Mouse (Mus musculus) ovary, postnatal 36 days (tissue): ENCODE data around the gene Gucy2c.
A peak's percentile ranks its signal among the peaks of the same experiment; 100 is the strongest.

ENCODE experiments used
- DNase-seq: peaks from one replicate; pipeline ENCODE4 v3.0.0; 2022; ENCODE audit warnings: low spot score, mixed read lengths

Gucy2c gene

GRCm38 (mm10) chr6:136728144-136728543 lies 53.4 kb downstream of the Gucy2c start:
- no peak for DNase-seq

DNA sequence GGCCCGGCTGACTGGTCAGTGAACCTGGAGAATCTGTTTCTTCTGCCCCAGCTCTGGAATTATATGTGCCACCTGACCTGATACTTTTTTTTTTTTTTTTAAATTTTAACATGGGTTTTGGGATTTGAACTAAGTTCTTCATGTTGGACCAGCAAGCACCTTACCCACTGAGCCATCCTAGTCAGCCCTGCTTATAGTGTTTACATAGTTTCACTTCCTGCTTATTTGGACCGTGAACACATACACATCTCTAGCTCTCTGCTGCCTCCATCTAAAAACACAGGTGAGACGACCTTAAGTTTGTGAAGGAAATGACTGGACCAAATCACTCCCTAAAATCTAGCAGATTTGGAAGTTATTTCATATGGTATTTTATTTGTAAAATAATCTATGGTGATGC lies 58.4 kb downstream of the Gucy2c start:
- DNase-seq: no peak

DNA sequence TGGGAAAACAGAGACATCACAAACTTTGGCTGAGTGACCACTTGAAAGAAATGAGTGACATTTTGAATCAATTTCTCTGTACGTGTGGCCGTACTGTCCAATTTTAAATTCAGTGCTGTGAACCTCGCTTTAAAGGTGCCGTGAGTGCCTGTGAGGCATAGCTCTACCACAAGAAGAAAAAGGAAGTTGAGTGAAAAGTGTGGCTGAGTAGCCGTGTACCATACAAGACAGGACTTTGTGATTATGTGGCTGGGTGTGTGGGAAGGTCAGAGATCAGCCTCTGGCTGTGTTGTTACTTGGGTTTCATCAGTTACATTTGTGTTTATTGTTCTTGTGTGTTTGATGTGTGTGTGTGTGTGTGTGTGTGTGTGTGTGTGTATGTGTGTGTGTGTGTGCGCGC lies 59.0 kb downstream of the Gucy2c start:
- DNase-seq: no peak

DNA sequence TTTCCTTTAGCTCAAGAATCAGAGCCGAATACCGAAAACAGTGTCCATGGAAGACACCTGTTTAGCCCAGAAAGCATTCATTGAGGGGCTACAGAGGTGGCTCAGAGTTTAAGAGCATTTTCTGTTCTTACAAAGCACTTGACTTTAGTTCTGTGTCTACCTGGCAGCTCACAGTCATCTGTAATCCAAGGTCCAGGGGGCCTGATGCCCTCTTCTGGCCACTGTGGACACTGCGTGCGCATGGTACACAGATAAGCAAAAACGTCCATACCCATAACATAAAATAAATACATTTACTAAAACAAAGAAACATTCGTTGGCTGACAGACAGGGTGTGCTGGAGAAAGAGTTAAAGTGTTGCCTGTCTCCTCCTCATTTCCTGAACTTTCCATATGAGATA lies 59.6 kb downstream of the Gucy2c start:
- peak; percentile 65 for DNase-seq

DNA sequence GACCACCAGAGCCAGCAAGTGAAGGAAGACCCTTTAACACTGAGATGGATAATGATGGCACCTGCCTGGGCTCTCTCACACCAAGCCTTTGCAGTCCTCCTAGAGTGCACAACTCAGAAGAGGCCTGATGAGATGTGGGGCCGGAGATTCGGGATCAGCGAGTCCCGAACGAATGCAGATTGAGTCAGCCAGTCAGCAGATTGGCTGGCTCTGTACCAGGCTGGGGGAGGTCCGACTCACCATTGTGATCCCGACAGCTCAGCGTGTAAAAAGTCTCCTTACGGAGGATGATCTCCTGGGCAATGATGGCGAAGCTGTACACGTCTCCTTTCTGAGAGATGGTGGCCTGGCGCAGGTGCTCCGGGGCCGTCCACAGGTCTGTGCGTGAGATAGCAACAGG lies 61.1 kb downstream of the Gucy2c start:
- DNase-seq: no peak

DNA sequence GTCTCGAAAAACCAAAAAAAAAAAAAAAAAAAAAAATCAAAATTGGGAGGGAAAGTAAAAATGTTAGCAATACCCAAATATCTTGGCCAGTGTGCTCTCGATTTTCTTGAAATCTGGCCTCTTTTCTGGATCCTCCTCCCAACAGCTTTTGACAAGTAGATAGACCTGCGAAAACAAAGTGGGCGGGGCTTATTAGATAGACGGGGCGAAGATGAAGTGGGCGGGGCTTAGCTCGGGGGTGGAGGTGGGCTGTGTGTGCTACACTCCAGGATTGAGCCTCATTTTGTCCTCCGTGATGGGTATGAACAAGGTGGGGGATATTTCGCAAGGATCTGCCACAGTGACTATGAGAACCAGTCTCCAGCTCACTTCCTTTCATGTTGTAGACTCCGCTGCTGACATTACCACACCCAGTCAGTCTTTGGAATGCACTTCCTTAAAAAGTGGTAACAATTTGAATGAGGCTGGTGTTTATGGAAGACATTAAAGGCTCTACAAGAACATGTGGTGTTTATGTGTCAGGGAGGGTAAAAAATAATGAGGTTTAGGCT lies 65.6 kb downstream of the Gucy2c start:
- DNase-seq: no peak

DNA sequence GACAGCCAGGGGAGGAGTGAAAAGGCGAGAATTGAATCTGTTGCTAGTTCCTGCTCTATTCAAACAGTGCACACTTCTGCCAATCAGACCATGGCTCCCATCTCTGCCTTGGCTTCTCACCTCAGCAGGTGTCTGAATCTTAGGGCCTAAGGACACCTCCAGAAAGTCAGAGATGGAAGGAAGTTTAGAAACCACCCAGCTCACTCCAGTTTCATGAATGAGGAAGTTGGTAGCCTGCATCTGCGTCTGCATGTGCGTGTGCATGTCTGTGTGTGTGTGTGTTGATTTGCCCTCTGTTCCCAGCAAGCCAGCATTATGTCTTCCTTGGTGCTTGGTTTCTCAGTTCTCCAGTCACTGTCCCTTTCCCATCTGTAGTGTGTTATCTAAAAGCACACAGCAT lies 67.5 kb downstream of the Gucy2c start:
- DNase-seq: no peak

DNA sequence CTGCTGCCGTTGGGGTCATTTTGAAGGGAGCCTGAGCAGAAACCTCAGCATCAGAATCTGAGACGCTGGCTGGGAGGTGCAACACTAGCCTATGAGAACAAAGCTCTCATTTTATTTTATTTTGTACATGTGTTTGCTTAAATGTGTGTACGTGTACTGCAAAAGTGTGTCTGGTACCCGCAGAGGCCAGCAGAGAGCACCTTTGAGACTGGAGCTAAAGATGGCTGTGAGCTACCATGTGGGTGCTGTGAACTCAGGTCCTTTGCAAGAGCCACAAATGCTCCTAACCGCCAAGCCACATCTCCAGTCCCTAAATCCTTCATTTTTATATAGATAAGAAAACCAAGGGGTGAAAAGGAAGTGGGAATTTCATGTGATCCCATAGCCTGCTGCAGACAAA lies 71.2 kb downstream of the Gucy2c start:
- DNase-seq: no peak

DNA sequence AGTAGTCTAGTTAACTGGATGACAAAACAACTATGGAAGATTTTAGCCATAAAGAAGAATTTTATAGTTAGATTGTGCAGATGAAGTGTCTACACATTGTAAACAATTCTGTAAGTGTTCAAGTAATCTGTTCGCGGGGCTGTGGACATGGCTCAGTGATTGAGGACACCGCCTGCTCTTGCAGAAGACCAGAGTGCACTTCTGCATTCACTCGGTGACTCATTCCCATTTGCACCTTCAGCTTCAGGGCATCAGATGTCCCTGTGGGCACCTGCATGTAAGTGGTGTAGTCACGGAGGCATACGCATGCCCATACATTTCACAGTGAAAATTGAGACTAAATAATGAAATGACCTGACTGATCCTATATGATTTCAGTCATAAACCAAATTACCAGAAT lies 73.0 kb downstream of the Gucy2c start:
- DNase-seq: no peak

- DNase-seq: no peak
Measured at GRCm38 (mm10) chr6:136701878-136702277, 79.7 kb downstream of the Gucy2c start.

DNA sequence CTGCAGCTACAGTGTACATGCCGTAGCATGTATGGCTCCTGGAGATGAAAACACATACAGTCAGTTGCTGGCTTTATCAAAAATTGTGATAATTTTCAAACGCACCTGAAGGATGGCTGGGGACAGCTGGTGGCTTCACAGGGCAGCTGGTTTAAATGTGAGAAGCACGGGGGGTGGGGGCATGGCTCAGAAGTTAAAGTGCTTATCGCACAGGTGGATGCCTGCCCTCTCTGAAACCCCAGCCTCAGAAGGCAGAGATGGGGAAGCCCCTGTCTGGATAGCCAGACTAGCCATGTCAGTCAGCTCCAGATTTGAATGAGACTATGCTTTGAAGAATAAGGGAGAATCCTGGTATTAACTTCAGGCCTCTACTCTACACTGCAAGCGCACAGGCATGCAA lies 80.4 kb downstream of the Gucy2c start:
- no peak for DNase-seq

- no peak for DNase-seq
Measured at GRCm38 (mm10) chr6:136691314-136691713, 90.3 kb downstream of the Gucy2c start.

DNA sequence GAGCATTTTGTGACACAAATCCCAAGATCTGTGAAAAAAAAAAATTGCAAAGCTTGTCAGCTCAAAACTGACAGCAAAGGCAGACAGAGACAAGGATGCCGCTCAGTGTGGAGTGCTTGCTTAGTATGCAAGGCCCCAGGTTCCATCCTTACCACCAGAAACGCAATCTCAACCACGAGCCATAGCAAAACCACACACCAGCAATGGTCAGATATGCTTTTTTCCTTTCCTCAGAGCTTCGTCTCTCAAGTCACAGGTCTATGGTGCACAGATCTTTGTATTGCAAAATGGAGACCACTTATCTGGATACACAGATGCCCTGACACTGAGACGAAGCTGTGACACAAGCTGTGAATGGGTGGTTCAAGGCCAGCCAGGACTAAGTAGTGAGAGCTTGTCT lies 91.0 kb downstream of the Gucy2c start:
- no peak for DNase-seq

DNA sequence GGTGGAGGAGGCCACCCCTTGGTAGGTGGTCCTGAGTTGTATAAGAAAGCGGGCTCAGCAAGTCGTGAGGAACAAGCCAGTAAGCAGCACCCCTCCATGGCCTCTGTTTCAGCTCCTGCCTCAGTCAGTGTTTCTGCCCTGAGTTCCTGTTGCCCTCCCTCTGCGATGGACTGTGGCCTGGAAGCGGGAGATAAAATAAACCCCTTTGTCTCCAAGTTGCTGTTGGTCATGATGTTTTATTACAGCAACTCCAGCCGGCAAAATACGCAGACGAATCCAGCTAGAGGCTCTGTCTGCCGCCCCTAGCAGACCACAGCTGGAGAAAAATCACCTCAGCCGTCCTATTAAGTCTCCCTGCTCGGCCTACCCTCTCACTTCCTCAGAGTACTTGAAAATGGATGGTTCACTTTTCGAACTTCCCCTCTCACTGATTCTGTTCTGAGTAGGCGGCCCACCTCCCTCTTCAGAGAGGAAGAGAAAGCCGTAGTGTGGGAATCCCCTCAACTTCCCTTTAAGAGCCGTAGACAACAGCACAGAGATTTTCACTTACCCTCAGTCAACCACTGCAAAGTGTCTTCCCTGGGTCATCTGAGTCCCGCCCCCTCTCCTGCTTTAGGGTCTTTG lies 91.7 kb downstream of the Gucy2c start:
- no peak for DNase-seq

- no peak for DNase-seq
Measured at GRCm38 (mm10) chr6:136685433-136685832, 96.1 kb downstream of the Gucy2c start.

- no peak for DNase-seq
Measured at GRCm38 (mm10) chr6:136683410-136684334, 97.9 kb downstream of the Gucy2c start.

DNA sequence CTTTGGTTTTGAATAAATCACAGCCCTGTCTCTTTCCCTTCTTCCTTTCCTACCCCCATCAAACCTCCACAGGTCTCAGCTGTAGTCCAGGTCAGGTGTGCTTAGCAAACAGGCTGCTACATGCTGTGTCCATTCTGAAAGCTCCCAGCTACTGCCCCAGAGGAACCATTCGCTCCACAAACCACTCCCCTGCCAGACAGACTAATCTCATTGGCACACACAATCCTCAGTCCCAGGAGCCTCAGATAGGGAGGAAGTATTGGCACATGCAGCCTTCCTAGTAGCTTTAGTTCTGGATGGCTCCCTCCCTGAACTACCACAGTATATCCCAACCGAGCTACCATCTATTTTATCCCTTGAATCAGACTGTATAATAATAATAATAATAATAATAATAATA lies 102.2 kb downstream of the Gucy2c start:
- DNase-seq: no peak

GRCm38 (mm10) chr6:136674935-136675334 lies 106.6 kb downstream of the Gucy2c start:
- DNase-seq: no peak

DNA sequence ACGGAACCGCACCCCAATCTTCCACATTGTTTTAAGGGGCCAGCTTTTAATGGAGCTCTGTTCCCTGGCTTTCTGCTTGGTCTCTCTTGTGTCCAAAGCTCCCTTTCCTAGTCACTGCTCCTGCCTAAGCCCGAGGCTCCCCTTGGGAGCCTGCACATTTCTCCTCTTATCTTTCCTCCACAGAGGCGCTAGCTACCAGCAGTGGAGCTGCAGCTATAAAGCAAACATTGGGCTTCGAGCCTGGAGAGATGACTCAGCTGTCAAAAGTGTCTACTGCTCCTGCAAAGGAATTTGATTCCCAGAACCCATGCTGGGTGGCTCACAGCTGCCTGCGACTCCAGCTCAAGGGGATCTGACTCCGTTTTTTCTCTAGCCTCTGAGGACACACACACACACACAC lies 109.1 kb downstream of the Gucy2c start:
- no peak for DNase-seq

DNA sequence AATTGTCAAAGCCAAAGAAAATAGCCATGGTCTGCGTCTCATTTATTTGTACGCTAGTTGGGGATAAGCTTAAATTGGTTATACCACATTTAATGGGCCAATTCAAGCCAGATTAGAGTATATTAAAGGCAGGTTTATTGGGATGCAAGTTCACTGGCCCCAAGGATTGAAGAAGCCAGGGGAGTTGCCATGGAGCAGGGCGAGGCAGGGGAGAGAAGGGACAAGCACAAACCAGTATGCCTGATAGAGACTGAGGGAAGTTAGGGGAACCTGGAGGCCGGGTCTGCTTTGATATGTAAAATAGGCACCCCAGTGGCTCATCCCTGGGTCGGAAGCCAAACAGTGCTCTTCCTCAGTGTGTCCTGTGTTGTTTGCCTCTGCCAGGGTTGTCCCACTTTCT lies 112.3 kb downstream of the Gucy2c start:
- DNase-seq: no peak

GRCm38 (mm10) chr6:136668266-136668986 lies 113.1 kb downstream of the Gucy2c start:
- DNase-seq: no peak

DNA sequence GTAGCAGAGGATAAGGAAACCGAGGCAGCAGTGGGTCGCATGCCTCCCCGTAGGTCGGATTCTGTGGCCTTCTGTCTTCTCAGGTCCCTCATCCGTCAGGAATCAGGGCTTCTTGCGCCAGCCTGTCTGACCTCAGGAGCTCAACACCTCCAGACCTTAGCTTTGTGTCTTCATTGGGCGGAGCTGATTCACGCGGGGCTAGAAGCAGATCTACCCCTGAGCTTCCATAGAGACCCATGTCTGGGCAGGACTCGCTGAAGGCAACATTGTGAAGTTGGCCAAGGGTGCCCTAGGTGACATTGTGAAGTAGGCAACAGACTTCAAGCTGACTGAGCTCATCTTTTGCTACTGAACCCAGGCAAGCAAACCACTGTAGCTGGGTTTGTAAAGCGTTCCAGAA lies 119.5 kb downstream of the Gucy2c start:
- DNase-seq: no peak

DNA sequence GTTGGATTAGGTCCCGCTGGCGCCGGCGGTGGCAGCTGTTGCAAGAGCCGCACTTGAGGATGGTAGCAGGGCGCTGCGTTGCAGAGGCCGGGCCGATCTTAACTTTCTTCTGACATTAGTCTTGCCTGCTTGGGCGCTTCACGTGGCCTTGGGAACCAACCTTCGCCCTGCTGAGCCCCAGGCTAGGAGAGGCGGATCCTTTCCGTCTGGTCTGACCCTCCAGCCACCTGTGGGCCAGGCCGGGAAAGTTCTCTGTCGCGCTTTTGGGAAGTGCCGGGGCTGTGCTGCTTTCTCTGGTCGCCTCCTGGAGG lies 119.9 kb downstream of the Gucy2c start, which contains the start of gene Plbd1:
Gene Plbd1, minus strand, starts transcription at position 223 of the 311 bp plus-strand sequence.
- peak; percentile 79 for DNase-seq
